Mouse (Mus musculus): Measurements from ENCODE around the gene Ntf5. TPM values are rescaled to one million over a fixed set of nuclear protein-coding genes. Genes with fewer than 3 reads are reported as not detected.

Gene Ntf5
- polyA plus RNA-seq, 1 experiment from 2014 or later: 0.33 TPM

- 9% methylated on average over 49 of the region's 52 CpGs for WGBS
- H3K9me3 ChIP-seq (ENCODE audit: control insufficient read depth, low read length): no peaks in the 10 kb centered on the region
- DNase-seq (ENCODE audit: low spot score) (no peak), ATAC-seq (replicated peaks; ENCODE audit: low FRiP score) (peak; percentile 1; the same call in 1 of the 2 replicates)
- H3K27me3 ChIP-seq (ENCODE audit: control insufficient read depth, insufficient read depth, low read length): peaks cover 18% of the 10 kb centered on the region
- H3K9ac ChIP-seq (ENCODE audit: low read length): peak overlapping the region; percentile 50; the same call in 1 of the 2 replicates
- no peak overlapping the region for H3K27ac ChIP-seq (ENCODE audit: low read depth, low read length)
- peak overlapping the region; percentile 39 for H3K4me3 ChIP-seq (ENCODE audit: low read depth, low read length)
- peak overlapping the region; percentile 91 for H3K4me2 ChIP-seq (ENCODE audit: low read depth, low read length, severe bottlenecking)
- H3K4me1 ChIP-seq (replicated peaks; ENCODE audit: control insufficient read depth, insufficient read depth, low read length): peaks cover 15% of the 10 kb centered on the region
- H3K36me3 ChIP-seq (ENCODE audit: control insufficient read depth, insufficient read depth, low read length): no peaks in the 10 kb centered on the region
These were observed 43.5 kb upstream of the Ntf5 start for GRCm38 (mm10) chr7:45369836-45370474.

DNA sequence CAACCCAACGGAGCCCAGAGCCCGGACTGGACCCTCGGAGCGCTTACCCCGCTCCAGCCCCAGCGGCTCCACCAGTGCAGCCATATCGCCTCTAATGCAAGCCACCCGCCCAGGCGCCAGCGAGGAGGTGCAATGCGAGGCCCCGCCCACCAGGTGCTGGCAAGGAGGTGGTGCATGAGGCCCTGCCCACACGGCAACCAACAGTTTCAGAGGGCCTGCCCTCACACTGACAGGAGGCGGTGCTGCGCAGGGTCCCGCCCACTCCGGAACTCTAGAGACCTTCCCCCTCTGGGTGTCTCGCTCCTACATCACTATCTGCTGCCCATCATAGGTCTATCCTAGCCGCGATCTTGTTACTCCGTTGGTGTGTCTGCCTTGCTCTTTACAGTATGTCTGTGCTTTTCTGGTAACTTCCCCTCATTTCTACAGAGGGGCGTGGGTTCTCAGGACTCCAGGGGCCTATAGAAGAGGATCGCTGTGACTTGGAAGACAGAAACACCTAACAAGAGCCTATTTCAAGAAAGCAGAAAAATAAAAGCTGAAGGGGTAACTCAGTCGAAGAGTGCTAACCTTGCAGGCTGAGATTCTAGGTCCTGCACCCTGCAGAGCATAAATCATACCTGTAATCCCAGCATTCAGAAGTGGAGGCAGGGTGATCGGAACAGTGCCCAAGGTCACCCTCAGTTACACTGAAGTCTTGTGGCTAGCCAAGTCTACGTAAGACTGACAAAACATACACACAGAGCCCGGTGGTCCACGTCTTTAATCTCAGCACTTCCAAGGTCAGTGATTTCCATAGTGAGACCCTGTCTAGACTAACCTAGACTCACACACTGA is 42.8 kb upstream of the Ntf5 start, which contains the start of gene Lin7b:
TSS of gene Lin7b (minus strand) at position 109 of the 837 bp plus-strand sequence.
- H3K4me2 ChIP-seq (ENCODE audit: low read depth, low read length, severe bottlenecking): peak within 1 kb of the TSS; percentile 91
- peaks cover 16% of the 10 kb centered on the region for H3K27me3 ChIP-seq (ENCODE audit: control insufficient read depth, insufficient read depth, low read length)
- no peaks in the 10 kb centered on the region for H3K9me3 ChIP-seq (ENCODE audit: control insufficient read depth, low read length)
- no peak within 1 kb of the TSS for H3K27ac ChIP-seq (ENCODE audit: low read depth, low read length)
- peak within 1 kb of the TSS; percentile 50; the same call in 1 of the 2 replicates for H3K9ac ChIP-seq (ENCODE audit: low read length)
- 11% methylated on average over 28 of the region's 28 CpGs for WGBS
- peaks cover 3% of the 10 kb centered on the region; the same call in 1 of the 2 replicates for H3K36me3 ChIP-seq (ENCODE audit: control insufficient read depth, insufficient read depth, low read length)
- ATAC-seq (replicated peaks; ENCODE audit: low FRiP score): peak; percentile 62
- H3K4me3 ChIP-seq (ENCODE audit: low read depth, low read length): peak within 1 kb of the TSS; percentile 39
- H3K4me1 ChIP-seq (replicated peaks; ENCODE audit: control insufficient read depth, insufficient read depth, low read length): peaks cover 13% of the 10 kb centered on the region
- peak; percentile 94 for DNase-seq (ENCODE audit: low spot score)

- Histone ChIP-seq H3K27ac (ENCODE audit: low read depth, low read length) (no peak overlapping the region), H3K9ac (ENCODE audit: low read length) (no peak overlapping the region)
- 85% methylated on average over 5 of the region's 5 CpGs for WGBS
These were observed 41.1 kb upstream of the Ntf5 start for GRCm38 (mm10) chr7:45372371-45372770.

GRCm38 (mm10) chr7:45374620-45375019 is 38.9 kb upstream of the Ntf5 start:
- H3K27me3 ChIP-seq (ENCODE audit: control insufficient read depth, insufficient read depth, low read length): peaks cover under 1% of the 10 kb centered on the region; the same call in 1 of the 2 replicates
- 96% methylated on average over 8 of the region's 8 CpGs for WGBS
- H3K36me3 ChIP-seq (ENCODE audit: control insufficient read depth, insufficient read depth, low read length): peaks cover 35% of the 10 kb centered on the region
- no peak overlapping the region for H3K4me2 ChIP-seq (ENCODE audit: low read depth, low read length, severe bottlenecking)
- ATAC-seq (replicated peaks; ENCODE audit: low FRiP score): no peak
- H3K4me3 ChIP-seq (ENCODE audit: low read depth, low read length): no peak overlapping the region
- DNase-seq (ENCODE audit: low spot score): no peak
- no peaks in the 10 kb centered on the region for H3K9me3 ChIP-seq (ENCODE audit: control insufficient read depth, low read length)
- H3K27ac ChIP-seq (ENCODE audit: low read depth, low read length): no peak overlapping the region
- H3K9ac ChIP-seq (ENCODE audit: low read length): no peak overlapping the region
- H3K4me1 ChIP-seq (replicated peaks; ENCODE audit: control insufficient read depth, insufficient read depth, low read length): peaks cover 6% of the 10 kb centered on the region

More at GRCm38 (mm10) chr7:45372371-45372770, 41.1 kb upstream of the Ntf5 start:
- Histone ChIP-seq H3K9me3 (ENCODE audit: control insufficient read depth, low read length) (no peaks in the 10 kb centered on the region), H3K4me2 (ENCODE audit: low read depth, low read length, severe bottlenecking) (no peak overlapping the region), H3K27me3 (ENCODE audit: control insufficient read depth, insufficient read depth, low read length) (peaks cover 16% of the 10 kb centered on the region), H3K4me1 (replicated peaks; ENCODE audit: control insufficient read depth, insufficient read depth, low read length) (peaks cover 12% of the 10 kb centered on the region), H3K36me3 (ENCODE audit: control insufficient read depth, insufficient read depth, low read length) (peaks cover 19% of the 10 kb centered on the region; the same call in 1 of the 2 replicates), H3K4me3 (ENCODE audit: low read depth, low read length) (no peak overlapping the region)
- DNase-seq (ENCODE audit: low spot score) (no peak), ATAC-seq (replicated peaks; ENCODE audit: low FRiP score) (no peak)

- peaks cover 46% of the 10 kb centered on the region for H3K36me3 ChIP-seq (ENCODE audit: control insufficient read depth, insufficient read depth, low read length)
These were observed 37.4 kb upstream of the Ntf5 start for GRCm38 (mm10) chr7:45376057-45376456.

GRCm38 (mm10) chr7:45386077-45386476 is 27.4 kb upstream of the Ntf5 start:
- H3K9ac ChIP-seq (ENCODE audit: low read length): no peak overlapping the region
- no peak overlapping the region for H3K4me3 ChIP-seq (ENCODE audit: low read depth, low read length)
- peak; percentile 50 for DNase-seq (ENCODE audit: low spot score)
- no peak overlapping the region for H3K4me2 ChIP-seq (ENCODE audit: low read depth, low read length, severe bottlenecking)
- H3K27me3 ChIP-seq (ENCODE audit: control insufficient read depth, insufficient read depth, low read length): no peaks in the 10 kb centered on the region
- no peaks in the 10 kb centered on the region for H3K9me3 ChIP-seq (ENCODE audit: control insufficient read depth, low read length)
- ATAC-seq (replicated peaks; ENCODE audit: low FRiP score): no peak
- H3K27ac ChIP-seq (ENCODE audit: low read depth, low read length): no peak overlapping the region
- H3K4me1 ChIP-seq (replicated peaks; ENCODE audit: control insufficient read depth, insufficient read depth, low read length): no peaks in the 10 kb centered on the region
- peaks cover 65% of the 10 kb centered on the region for H3K36me3 ChIP-seq (ENCODE audit: control insufficient read depth, insufficient read depth, low read length)
- 89% methylated on average over 3 of the region's 3 CpGs for WGBS

More at GRCm38 (mm10) chr7:45376057-45376456, 37.4 kb upstream of the Ntf5 start:
- no peak overlapping the region for H3K4me2 ChIP-seq (ENCODE audit: low read depth, low read length, severe bottlenecking)
- H3K4me3 ChIP-seq (ENCODE audit: low read depth, low read length): no peak overlapping the region
- ATAC-seq (replicated peaks; ENCODE audit: low FRiP score) (no peak), DNase-seq (ENCODE audit: low spot score) (no peak)
- H3K27me3 ChIP-seq (ENCODE audit: control insufficient read depth, insufficient read depth, low read length): no peaks in the 10 kb centered on the region
- 75% methylated on average over 1 of the region's 1 CpGs for WGBS
- H3K9ac ChIP-seq (ENCODE audit: low read length): no peak overlapping the region
- H3K27ac ChIP-seq (ENCODE audit: low read depth, low read length): no peak overlapping the region
- no peaks in the 10 kb centered on the region for H3K4me1 ChIP-seq (replicated peaks; ENCODE audit: control insufficient read depth, insufficient read depth, low read length)
- H3K9me3 ChIP-seq (ENCODE audit: control insufficient read depth, low read length): no peaks in the 10 kb centered on the region

- Histone ChIP-seq H3K27me3 (ENCODE audit: control insufficient read depth, insufficient read depth, low read length) (no peaks in the 10 kb centered on the region), H3K9ac (ENCODE audit: low read length) (peak overlapping the region; percentile 89), H3K4me3 (ENCODE audit: low read depth, low read length) (peak overlapping the region; percentile 88), H3K36me3 (ENCODE audit: control insufficient read depth, insufficient read depth, low read length) (peaks cover 18% of the 10 kb centered on the region), H3K9me3 (ENCODE audit: control insufficient read depth, low read length) (no peaks in the 10 kb centered on the region), H3K27ac (ENCODE audit: low read depth, low read length) (peak overlapping the region; percentile 99), H3K4me2 (ENCODE audit: low read depth, low read length, severe bottlenecking) (peak overlapping the region; percentile 99), H3K4me1 (replicated peaks; ENCODE audit: control insufficient read depth, insufficient read depth, low read length) (peaks cover 16% of the 10 kb centered on the region; the same call in 1 of the 2 replicates)
- ATAC-seq (replicated peaks; ENCODE audit: low FRiP score): peak; percentile 77
- DNase-seq (ENCODE audit: low spot score): no peak
- under 1% methylated on average over 18 of the region's 20 CpGs for WGBS
These were observed 18.4 kb upstream of the Ntf5 start for GRCm38 (mm10) chr7:45395129-45395541.

DNA sequence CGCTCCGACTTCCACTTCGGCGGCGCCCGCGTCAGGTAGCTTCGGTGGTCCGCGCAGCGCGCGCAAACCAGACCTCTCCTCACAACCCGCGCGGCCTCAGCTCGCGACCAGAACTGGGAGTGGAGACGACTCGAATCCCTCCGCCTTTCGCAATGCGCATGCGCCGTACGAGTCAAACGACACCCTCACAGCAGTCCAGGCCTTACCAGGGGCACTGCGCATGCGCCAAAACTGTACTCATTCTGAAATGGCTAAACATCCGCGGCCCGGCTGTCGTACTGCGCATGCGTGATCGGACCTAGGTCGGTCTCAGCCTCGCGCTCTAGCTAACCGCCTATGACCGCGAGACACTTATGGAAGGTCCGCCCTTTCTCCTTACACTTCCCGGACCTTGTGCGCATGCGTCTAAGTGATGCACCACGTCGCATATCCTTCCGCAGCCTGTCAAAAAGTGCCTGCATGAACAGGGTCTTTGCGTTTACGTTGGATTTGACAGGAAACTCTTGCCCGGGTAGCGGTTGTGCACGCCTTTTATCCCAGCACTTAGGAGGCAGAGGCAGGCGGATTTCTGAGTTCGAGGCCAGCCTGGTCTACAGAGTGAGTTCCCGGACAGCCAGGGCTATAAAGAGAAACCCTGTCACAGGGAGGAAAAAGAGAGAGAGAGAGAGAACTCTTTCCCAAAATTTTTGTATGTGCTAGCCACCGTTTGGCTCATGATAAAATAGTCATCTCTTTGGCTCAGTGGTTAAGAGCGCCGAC is 17.7 kb upstream of the Ntf5 start, which contains the start of gene Snrnp70:
TSS of gene Snrnp70 (minus strand) at position 165 of the 759 bp plus-strand sequence.
- H3K4me1 ChIP-seq (replicated peaks; ENCODE audit: control insufficient read depth, insufficient read depth, low read length): peaks cover 16% of the 10 kb centered on the region; the same call in 1 of the 2 replicates
- no peaks in the 10 kb centered on the region for H3K27me3 ChIP-seq (ENCODE audit: control insufficient read depth, insufficient read depth, low read length)
- 1% methylated on average over 60 of the region's 60 CpGs for WGBS
- H3K27ac ChIP-seq (ENCODE audit: low read depth, low read length): peak within 1 kb of the TSS; percentile 99
- H3K4me2 ChIP-seq (ENCODE audit: low read depth, low read length, severe bottlenecking): peak within 1 kb of the TSS; percentile 99
- DNase-seq (ENCODE audit: low spot score) (peak; percentile 100), ATAC-seq (replicated peaks; ENCODE audit: low FRiP score) (peak; percentile 96)
- H3K36me3 ChIP-seq (ENCODE audit: control insufficient read depth, insufficient read depth, low read length): peaks cover 11% of the 10 kb centered on the region
- H3K4me3 ChIP-seq (ENCODE audit: low read depth, low read length): peak within 1 kb of the TSS; percentile 88
- peak within 1 kb of the TSS; percentile 89 for H3K9ac ChIP-seq (ENCODE audit: low read length)
- no peaks in the 10 kb centered on the region for H3K9me3 ChIP-seq (ENCODE audit: control insufficient read depth, low read length)
